Mouse (Mus musculus) spleen, adult 2 months (tissue): ENCODE results near the gene Rapgef2.

ENCODE experiments used
- CTCF ChIP-seq: fragments of 200-500 bp; IDR thresholded peaks from 2 replicates; pipeline ENCODE4 v1.5.1; 2011; ENCODE audit warnings: mild to moderate bottlenecking, inconsistent platforms; ENCODE audit not compliant: insufficient read depth, insufficient read length, insufficient replicate concordance; ENCODE audit errors: extremely low read depth
- POLR2A ChIP-seq: fragments of 200-500 bp; IDR thresholded peaks from 2 replicates; pipeline ENCODE4 v1.6.1; 2011; ENCODE audit warnings: low read depth, low read length, inconsistent platforms

DNA sequence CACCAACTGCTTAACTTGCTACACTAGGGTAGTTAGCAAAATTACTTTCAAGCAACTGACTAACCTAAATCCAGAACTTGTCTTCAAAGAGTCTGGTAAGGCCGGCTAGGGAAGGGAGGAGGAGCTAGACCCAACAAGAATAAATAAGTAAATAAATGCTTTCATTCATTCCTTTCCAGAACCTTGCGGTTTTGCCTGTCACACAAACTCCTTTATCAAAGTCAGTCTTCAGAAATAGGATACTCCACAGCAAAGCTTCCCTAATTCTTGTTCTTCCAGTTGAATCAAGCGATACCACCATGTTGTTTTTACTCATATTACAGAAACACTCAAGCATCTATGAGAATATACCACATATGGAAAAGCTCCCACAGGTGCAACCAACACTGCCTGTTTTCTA, 2.3 kb downstream of the Rapgef2 start:
- TF ChIP-seq POLR2A, result no peak
- no peak for TF ChIP-seq CTCF
